Mouse (Mus musculus) bone marrow, adult 2 months (tissue): ENCODE results near the gene Rwdd4a.

Source experiments
- CTCF ChIP-seq: fragments of 200-500 bp; IDR thresholded peaks from 2 replicates; pipeline ENCODE4 v1.5.1; 2011; ENCODE audit warnings: low read length, control low read depth; ENCODE audit not compliant: control insufficient read depth, insufficient read depth
- POLR2A ChIP-seq: fragments of 200-500 bp; IDR thresholded peaks from 2 replicates; pipeline ENCODE4 v1.6.1; 2011; ENCODE audit warnings: low read depth, mild to moderate bottlenecking, control low read depth, low read length, borderline replicate concordance; ENCODE audit not compliant: control insufficient read depth

- TF ChIP-seq POLR2A (no peak), CTCF (no peak)
Measured at GRCm38 (mm10) chr8:47487231-47487630, 46.2 kb upstream of the Rwdd4a start.
